Mouse (Mus musculus) B cell, adult 2 months (primary cell): Measurements from ENCODE around the gene Crisp3.
"Not testable (repeated sequence)": the region's sequence is repeated elsewhere in the genome, so short reads cannot be mapped to it uniquely, and the experiment has no call there.

Experiments used
- DNase-seq, 2 experiments: peaks; one replicate each; pipeline ENCODE4 v3.0.0; 2022

The Crisp3 gene

DNA sequence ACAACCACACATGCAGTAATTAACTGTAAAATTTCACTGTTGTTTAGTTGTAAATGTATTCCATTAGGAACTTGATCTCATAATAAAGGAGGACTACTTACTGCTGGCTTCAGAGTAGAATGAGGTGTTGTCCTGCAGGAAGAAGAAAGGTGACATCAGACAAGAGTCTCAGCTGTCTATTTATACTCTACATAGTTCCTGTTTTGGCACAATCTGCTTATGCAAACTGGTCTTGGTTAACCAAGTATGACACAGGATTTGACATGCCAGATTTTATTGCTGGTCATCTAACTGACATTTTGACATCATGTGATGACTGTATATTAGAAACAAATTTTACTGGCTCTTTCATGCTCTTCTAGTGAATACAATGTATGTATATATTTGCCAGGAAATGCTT is at the start of gene Crisp3:
TSS of gene Crisp3 (minus strand) at position 154 of the 400 bp plus-strand sequence.
- no peak for DNase-seq

- DNase-seq = no peak
These were observed 43.3 kb upstream of the Crisp3 start for GRCm38 (mm10) chr17:40285435-40285834.

DNA sequence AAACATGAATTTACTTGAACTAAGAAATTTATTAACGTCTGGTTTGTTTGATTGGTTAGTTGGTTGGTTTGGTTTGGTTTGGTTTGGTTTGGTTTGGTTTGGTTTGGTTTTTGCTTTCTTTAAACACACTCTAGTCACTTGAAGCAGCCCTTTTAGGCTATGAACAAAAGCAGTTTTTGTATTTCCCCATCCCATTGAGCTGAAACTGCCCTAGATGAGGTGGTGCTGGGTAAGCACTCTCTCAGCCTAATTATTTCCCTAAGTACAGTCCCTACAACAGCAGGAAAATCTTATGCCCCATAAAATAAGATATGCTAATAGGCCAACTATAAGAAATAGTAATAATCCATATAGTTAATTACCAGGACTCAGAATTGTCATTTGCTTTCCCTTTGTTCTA is 33.4 kb upstream of the Crisp3 start:
- no peak for DNase-seq

DNA sequence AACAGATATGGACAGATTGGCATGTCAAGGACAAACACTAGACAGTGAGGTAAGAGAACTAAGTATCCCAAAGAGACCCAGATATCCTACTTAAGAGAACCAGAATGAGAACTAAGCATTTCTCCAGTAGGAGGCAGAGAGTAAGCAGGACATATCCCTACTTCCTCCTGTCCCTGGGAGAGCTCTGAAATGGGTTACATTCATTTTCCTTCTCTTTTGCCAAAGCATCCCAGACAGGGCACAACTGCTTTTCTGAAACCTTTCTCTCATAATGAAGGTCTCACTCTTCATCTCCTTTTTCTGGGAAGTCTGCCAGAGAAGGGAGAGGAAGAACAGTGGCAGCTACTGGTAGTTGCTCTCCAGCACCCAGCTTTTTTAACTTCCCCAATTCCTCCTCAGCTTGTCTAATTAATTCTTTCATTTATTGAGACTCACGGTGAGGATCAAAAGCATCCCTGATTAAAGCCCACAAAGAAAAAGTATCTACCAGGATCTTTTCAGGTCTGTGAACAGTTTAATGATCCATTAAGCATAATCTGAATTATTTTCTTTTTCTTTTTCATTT is 32.9 kb upstream of the Crisp3 start:
- no peak for DNase-seq

- DNase-seq = no peak
These were observed 10.4 kb upstream of the Crisp3 start for GRCm38 (mm10) chr17:40252487-40252886.

DNA sequence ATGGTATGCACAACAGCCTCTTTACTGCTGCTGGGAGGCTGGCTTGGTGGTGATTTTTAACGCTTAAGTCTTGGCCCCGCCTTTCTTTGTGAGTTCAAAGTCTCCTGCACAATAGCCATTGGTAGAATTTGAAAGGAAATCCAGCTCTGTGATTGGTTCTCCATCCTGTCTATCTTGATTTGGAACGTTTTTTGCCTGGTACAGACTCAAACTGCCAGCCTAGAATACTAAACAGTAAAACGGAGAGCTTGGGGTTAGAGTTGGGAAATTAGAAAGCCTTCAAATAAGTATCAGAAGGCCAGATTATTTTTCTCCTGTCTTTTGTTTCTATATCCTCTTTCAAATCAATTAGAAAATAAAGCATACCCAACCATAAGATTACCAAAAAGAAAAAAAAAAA is 33.5 kb downstream of the Crisp3 start, which contains the start of gene Pgk2:
TSS of gene Pgk2 (minus strand) at position 101 of the 400 bp plus-strand sequence.
- DNase-seq = no peak

- peak; percentile 2 to 3 for DNase-seq
These were observed 40.3 kb downstream of the Crisp3 start for GRCm38 (mm10) chr17:40201803-40202202.

- DNase-seq = not testable (repeated sequence)
These were observed 51.9 kb downstream of the Crisp3 start for GRCm38 (mm10) chr17:40190192-40190591.
